ENCODE assay signal across 28 mouse cellular contexts in genomic region chr10:20474036-20474435, GRCm38 (mm10).
DNase-seq lines count a peak whose midpoint lies in the region; ATAC-seq and TF ChIP-seq lines count a peak whose summit lies in the region.
"Had no signal": no experiment of that assay in that cellular context is flagged by ENCODE, and none has a peak within 500 bp of the region (broad histone marks: within the 10 kb centered on the region; RNA-seq: fewer than 3 reads in every experiment).

No protein-coding gene starts in this region.

- H3K27ac ChIP-seq in liver, adult 2 months (replicated peaks; ENCODE audit: insufficient read depth, low read depth, low read length), result peak overlapping the region; percentile 10; the same call in 1 of the 2 replicates
- H3K27ac ChIP-seq in liver, embryonic 11.5 days (ENCODE audit: low read depth, low read length), result no peak overlapping the region
- peak overlapping the region; percentile 35; the same call in 1 of the 2 replicates for H3K27ac ChIP-seq in forebrain, embryonic 14.5 days (ENCODE audit: low read depth, low read length)
- H3K27ac ChIP-seq in intestine, embryonic 15.5 days, result 0 out of 2 replicates have a peak overlapping the region, but pooled peaks have one; percentile 51
- H3K27ac ChIP-seq in stomach, postnatal 0 days (replicated peaks), result no peak overlapping the region
- H3K27ac ChIP-seq: kidney, postnatal 0 days; limb, embryonic 10.5 days; liver, embryonic 12.5 days; midbrain, embryonic 12.5 days; neural tube, embryonic 13.5 days; stomach, embryonic 15.5 days had no signal

- 42% methylated on average over 9 of the region's 9 CpGs for WGBS in liver, adult 2 months
- 67% methylated on average over 9 of the region's 9 CpGs for WGBS in liver, embryonic 11.5 days
- WGBS in forebrain, embryonic 14.5 days, result 81% methylated on average over 9 of the region's 9 CpGs
- WGBS in intestine, embryonic 15.5 days, result 65% methylated on average over 9 of the region's 9 CpGs
- 63% methylated on average over 9 of the region's 9 CpGs for WGBS in stomach, postnatal 0 days

- TF ChIP-seq CTCF in liver, adult 2 months (IDR thresholded peaks at IDR 0.05; ENCODE audit: low read depth, low read length), result no peak
- TF ChIP-seq CTCF in stomach, postnatal 0 days (IDR thresholded peaks at IDR 0.05; ENCODE audit: low read depth), result no peak

- no peaks in the 10 kb centered on the region for H3K79me2 ChIP-seq in liver, adult 2 months (ENCODE audit: control insufficient read depth, insufficient read depth, low read length)

- no peak overlapping the region for H3K4me3 ChIP-seq in liver, adult 2 months (ENCODE audit: insufficient read depth, low read depth, low read length)
- no peak overlapping the region for H3K4me3 ChIP-seq in liver, embryonic 11.5 days (ENCODE audit: low read depth, low read length)
- H3K4me3 ChIP-seq in forebrain, embryonic 14.5 days (ENCODE audit: low read depth, low read length), result no peak overlapping the region
- no peak overlapping the region for H3K4me3 ChIP-seq in intestine, embryonic 15.5 days (replicated peaks)
- H3K4me3 ChIP-seq in stomach, postnatal 0 days (ENCODE audit: low read depth, low read length), result no peak overlapping the region
- H3K4me3 ChIP-seq: embryonic facial prominence, embryonic 13.5 days; erythroblast, embryonic 14.5 days; heart, embryonic 12.5 days; hindbrain, embryonic 12.5 days; limb, embryonic 10.5 days; liver, embryonic 12.5 days; midbrain, embryonic 12.5 days; neural tube, embryonic 13.5 days; stomach, embryonic 15.5 days had no signal

- H3K4me1 ChIP-seq in liver, adult 2 months (ENCODE audit: control insufficient read depth, insufficient read depth, low read length), result peaks cover 21% of the 10 kb centered on the region
- no peaks in the 10 kb centered on the region for H3K4me1 ChIP-seq in liver, embryonic 11.5 days (replicated peaks; ENCODE audit: control insufficient read depth, insufficient read depth, low read length)
- no peaks in the 10 kb centered on the region for H3K4me1 ChIP-seq in forebrain, embryonic 14.5 days (ENCODE audit: control insufficient read depth, insufficient read depth, low read length)
- H3K4me1 ChIP-seq in intestine, embryonic 15.5 days (replicated peaks), result 0 out of 2 replicates have a peak, but pooled peaks cover 5% of the 10 kb centered on the region
- H3K4me1 ChIP-seq in stomach, postnatal 0 days (replicated peaks; ENCODE audit: control insufficient read depth, insufficient read depth), result no peaks in the 10 kb centered on the region
- H3K4me1 ChIP-seq: limb, embryonic 10.5 days; liver, embryonic 12.5 days; stomach, embryonic 15.5 days had no signal

- H3K9ac ChIP-seq in liver, adult 2 months (ENCODE audit: low read depth, low read length), result no peak overlapping the region
- H3K9ac ChIP-seq in liver, embryonic 11.5 days (ENCODE audit: low read depth, low read length), result no peak overlapping the region
- no peak overlapping the region for H3K9ac ChIP-seq in forebrain, embryonic 14.5 days (ENCODE audit: low read length)
- H3K9ac ChIP-seq in intestine, embryonic 15.5 days, result no peak overlapping the region
- no peak overlapping the region for H3K9ac ChIP-seq in stomach, postnatal 0 days (ENCODE audit: low read length)
- H3K9ac ChIP-seq: embryonic facial prominence, embryonic 13.5 days; heart, embryonic 12.5 days; hindbrain, embryonic 12.5 days; liver, embryonic 12.5 days; midbrain, embryonic 12.5 days; neural tube, embryonic 13.5 days; stomach, embryonic 15.5 days had no signal

- no peaks in the 10 kb centered on the region for H3K36me3 ChIP-seq in liver, adult 2 months (ENCODE audit: control insufficient read depth, insufficient read depth, low read length)
- H3K36me3 ChIP-seq in liver, embryonic 11.5 days (ENCODE audit: control insufficient read depth, insufficient read depth, low read length), result no peaks in the 10 kb centered on the region
- H3K36me3 ChIP-seq in forebrain, embryonic 14.5 days (ENCODE audit: control insufficient read depth, insufficient read depth, low read length), result no peaks in the 10 kb centered on the region
- no peaks in the 10 kb centered on the region for H3K36me3 ChIP-seq in intestine, embryonic 15.5 days
- no peaks in the 10 kb centered on the region for H3K36me3 ChIP-seq in stomach, postnatal 0 days (ENCODE audit: control insufficient read depth, insufficient read depth, low read length)
- H3K36me3 ChIP-seq: embryonic facial prominence, embryonic 13.5 days; hindbrain, embryonic 12.5 days; limb, embryonic 10.5 days; liver, embryonic 12.5 days; midbrain, embryonic 12.5 days; neural tube, embryonic 13.5 days; stomach, embryonic 15.5 days had no signal

- DNase-seq in liver, adult 2 months (ENCODE audit: extremely low read depth, low read depth, low spot score), result no peak
- no peak for DNase-seq in liver, embryonic 11.5 days (ENCODE audit: low spot score)
- DNase-seq in forebrain, embryonic 14.5 days (ENCODE audit: low spot score), result no peak
- peak; percentile 47 for DNase-seq in stomach, postnatal 0 days (ENCODE audit: low spot score)
- DNase-seq in yolk sac, embryonic 10.5 days (ENCODE audit: low spot score), result no peak
- no peak for DNase-seq in frontal cortex, postnatal 36 days (ENCODE audit: low spot score in 2 of 2)
- DNase-seq: adrenal gland, adult 8-10 months; cerebellum, adult 2 months; cerebellum, postnatal 25 days; embryo, embryonic 11 days; gastrocnemius, postnatal 10 days; kidney, adult 2 months; lung, adult 2 months; lung, postnatal 14 days; right cerebral cortex, postnatal 4 days; thymus, adult 2 months; thymus, postnatal 4 days had no signal

- no peak for ATAC-seq in liver, embryonic 11.5 days (replicated peaks; ENCODE audit: low FRiP score)
- no peak for ATAC-seq in forebrain, embryonic 14.5 days
- peak; percentile 75 for ATAC-seq in intestine, embryonic 15.5 days
- peak; percentile 85 for ATAC-seq in stomach, postnatal 0 days (ENCODE audit: low FRiP score, low TSS enrichment)
- ATAC-seq: liver, embryonic 12.5 days had no signal

- no peak for TF ChIP-seq EP300 in stomach, postnatal 0 days (optimal IDR thresholded peaks at IDR 0.05)

- no peak overlapping the region for H3K4me2 ChIP-seq in liver, embryonic 11.5 days
- no peak overlapping the region for H3K4me2 ChIP-seq in forebrain, embryonic 14.5 days (ENCODE audit: low read length)
- peak overlapping the region; percentile 22; the same call in 1 of the 2 replicates for H3K4me2 ChIP-seq in intestine, embryonic 15.5 days (replicated peaks)
- no peak overlapping the region for H3K4me2 ChIP-seq in stomach, postnatal 0 days (replicated peaks; ENCODE audit: low read depth)
- H3K4me2 ChIP-seq: embryonic facial prominence, embryonic 13.5 days; heart, embryonic 12.5 days; hindbrain, embryonic 12.5 days; liver, embryonic 12.5 days; midbrain, embryonic 12.5 days; neural tube, embryonic 13.5 days; stomach, embryonic 15.5 days had no signal

- TF ChIP-seq POLR2A in liver, adult 2 months (IDR thresholded peaks at IDR 0.05; ENCODE audit: extremely low read depth, insufficient read depth, low read length), result no peak

- no peaks in the 10 kb centered on the region for H3K27me3 ChIP-seq in liver, adult 2 months (ENCODE audit: control insufficient read depth, insufficient read depth, low read length)
- no peaks in the 10 kb centered on the region for H3K27me3 ChIP-seq in liver, embryonic 11.5 days (replicated peaks; ENCODE audit: control insufficient read depth, insufficient read depth, low read length)
- no peaks in the 10 kb centered on the region for H3K27me3 ChIP-seq in forebrain, embryonic 14.5 days (replicated peaks; ENCODE audit: control insufficient read depth, insufficient read depth, low read length)
- H3K27me3 ChIP-seq in intestine, embryonic 15.5 days (replicated peaks), result no peaks in the 10 kb centered on the region
- H3K27me3 ChIP-seq in stomach, postnatal 0 days (ENCODE audit: control insufficient read depth, insufficient read depth, low read length), result no peaks in the 10 kb centered on the region
- H3K27me3 ChIP-seq: embryonic facial prominence, embryonic 13.5 days; heart, embryonic 12.5 days; hindbrain, embryonic 12.5 days; liver, embryonic 12.5 days; midbrain, embryonic 12.5 days; neural tube, embryonic 13.5 days; stomach, embryonic 15.5 days had no signal

- no peaks in the 10 kb centered on the region for H3K9me3 ChIP-seq in liver, embryonic 11.5 days (ENCODE audit: control insufficient read depth, low read length)
- no peaks in the 10 kb centered on the region for H3K9me3 ChIP-seq in forebrain, embryonic 14.5 days (replicated peaks; ENCODE audit: control insufficient read depth, low read length)
- H3K9me3 ChIP-seq in intestine, embryonic 15.5 days, result no peaks in the 10 kb centered on the region
- no peaks in the 10 kb centered on the region for H3K9me3 ChIP-seq in stomach, postnatal 0 days (ENCODE audit: control insufficient read depth, low read length)
- H3K9me3 ChIP-seq: embryonic facial prominence, embryonic 13.5 days; heart, embryonic 12.5 days; hindbrain, embryonic 12.5 days; limb, embryonic 10.5 days; liver, embryonic 12.5 days; midbrain, embryonic 12.5 days; neural tube, embryonic 13.5 days; stomach, embryonic 15.5 days had no signal

Comparison
In these comparisons a context has a peak if more than half of its experiments do, and no peak if none do; other contexts are left out.
1. H3K27ac ChIP-seq: peak in liver, adult 2 months (single experiment), forebrain, embryonic 14.5 days (single experiment) and intestine, embryonic 15.5 days (single experiment); none in liver, embryonic 11.5 days (single experiment) and stomach, postnatal 0 days (single experiment).
2. ATAC-seq: peak in intestine, embryonic 15.5 days (single experiment) and stomach, postnatal 0 days (single experiment); none in liver, embryonic 11.5 days (single experiment) and forebrain, embryonic 14.5 days (single experiment).